Mouse (Mus musculus): ENCODE data around the gene Pawr. TPM values are rescaled to one million over a fixed set of nuclear protein-coding genes. Genes with fewer than 3 reads are reported as not detected.

Pawr gene
- polyA plus RNA-seq, 1 experiment from 2014 or later = 4.0 TPM

Small RNAs within 50 kb of the gene (microRNA-seq; reads per million reads assigned to microRNA genes)
- not detected for gene Gm25591 (ENCODE audit: borderline number of aligned reads)

Other genes starting within 250 kb of the Pawr start
- 72.0 and 83.3 TPM in 2 replicates for gene Ppp1r12a, start 169.9 kb upstream of the Pawr start, polyA plus RNA-seq (2015; fragmentation: Nextera tagmentation; extraction: Ambion mirVana)